Mouse (Mus musculus) limb, embryonic 14.5 days (tissue): ENCODE measurements around the gene Cyp2b10. TPM values are rescaled to one million over a fixed set of nuclear protein-coding genes. Genes with fewer than 3 reads are reported as not detected.
"Not testable (repeated sequence)": the region's sequence is repeated elsewhere in the genome, so short reads cannot be mapped to it uniquely, and the experiment has no call there.

Experiments
- ATAC-seq: fragments of 200-750 bp; cut with Nextera tagmentation; 2 replicates; pipeline ENCODE4 v1.8.0; 2017; ENCODE audit warnings: low read depth, moderate number of reproducible peaks, moderate TSS enrichment; ENCODE audit not compliant: low FRiP score
- DNase-seq: peaks from one replicate; pipeline ENCODE4 v3.0.0-alpha.2; 2015; ENCODE audit warnings: low spot score
- H3K27ac ChIP-seq: fragments of 300-500 bp; sonication (generic); replicated peaks from 2 replicates; pipeline ENCODE4 v1.5.1; 2014; ENCODE audit warnings: low read depth, mild to moderate bottlenecking, low read length, moderate library complexity, mixed read lengths
- H3K27me3 ChIP-seq: fragments of 300-500 bp; sonication (generic); 2 replicates; pipeline ENCODE4 v1.6.1; 2014; ENCODE audit warnings: low read length, mixed read lengths; ENCODE audit not compliant: control insufficient read depth, insufficient read depth
- H3K36me3 ChIP-seq: fragments of 300-500 bp; sonication (generic); 2 replicates; pipeline ENCODE4 v1.6.1; 2014; ENCODE audit warnings: mild to moderate bottlenecking, low read length, moderate library complexity, mixed read lengths; ENCODE audit not compliant: control insufficient read depth, insufficient read depth
- H3K4me1 ChIP-seq: fragments of 300-500 bp; sonication (generic); 2 replicates; pipeline ENCODE4 v1.6.1; 2014; ENCODE audit warnings: antibody characterized with exemption, low read length, mixed read lengths; ENCODE audit not compliant: control insufficient read depth, insufficient read depth
- H3K4me2 ChIP-seq: fragments of 300-500 bp; sonication (generic); replicated peaks from 2 replicates; pipeline ENCODE4 v1.6.1; 2014; ENCODE audit warnings: low read depth, mild to moderate bottlenecking, low read length, moderate library complexity; ENCODE audit not compliant: severe bottlenecking
- H3K4me3 ChIP-seq: fragments of 300-500 bp; sonication (generic); replicated peaks from 2 replicates; pipeline ENCODE4 v1.5.1; 2014; ENCODE audit warnings: low read length
- H3K9ac ChIP-seq: fragments of 300-500 bp; sonication (generic); 2 replicates; pipeline ENCODE4 v1.6.1; 2014; ENCODE audit warnings: mild to moderate bottlenecking, low read depth, low read length, moderate library complexity; ENCODE audit not compliant: severe bottlenecking
- H3K9me3 ChIP-seq: fragments of 300-500 bp; sonication (generic); 2 replicates; pipeline ENCODE4 v1.6.1; 2016; ENCODE audit warnings: low read length; ENCODE audit not compliant: control insufficient read depth
- POLR2A ChIP-seq: fragments of 200-500 bp; IDR thresholded peaks from 2 replicates; pipeline ENCODE4 v1.8.0; 2012; ENCODE audit warnings: inconsistent platforms, mild to moderate bottlenecking, moderate library complexity, borderline replicate concordance; ENCODE audit not compliant: insufficient read depth, insufficient read length; ENCODE audit errors: extremely low read depth
- WGBS: fragments of 180-500 bp; shearing (Covaris S2); extraction: QIAGEN DNeasy Blood & Tissue Kit; methylation state at CpG from one replicate; pipeline ENCODE4 v1.1.7; 2014; 5-methylcytosine and 5-hydroxymethylcytosine counted together
- polyA plus RNA-seq, 2 experiments: library from polyadenylated mRNA; depleted of rRNA in 1 of 2; stranded (reverse) in 1 of 2; unstranded in 1 of 2; fragments of >200 nt; fragmentation: Nextera tagmentation in 1 of 2; extraction: Ambion mirVana in 1 of 2; gene quantifications; 2 replicates each; pipeline versions ENCODE4 v1.2.1 to v1.2.3; 2012 to 2014

The Cyp2b10 gene
- polyA plus RNA-seq, 2 experiments, result not detected

GRCm38 (mm10) chr7:25862365-25862764 is 35.1 kb upstream of the Cyp2b10 start:
- H3K4me3 ChIP-seq, result no peak overlapping the region
- no peaks in the 10 kb centered on the region for H3K9me3 ChIP-seq
- no peak for TF ChIP-seq POLR2A
- no peak for DNase-seq
- no peaks in the 10 kb centered on the region for H3K27me3 ChIP-seq
- no peaks in the 10 kb centered on the region for H3K4me1 ChIP-seq
- H3K9ac ChIP-seq, result no peak overlapping the region
- 72% methylated on average over 2 of the region's 2 CpGs for WGBS
- H3K27ac ChIP-seq, result no peak overlapping the region
- no peaks in the 10 kb centered on the region for H3K36me3 ChIP-seq
- no peak overlapping the region for H3K4me2 ChIP-seq
- ATAC-seq, result no peak

DNA sequence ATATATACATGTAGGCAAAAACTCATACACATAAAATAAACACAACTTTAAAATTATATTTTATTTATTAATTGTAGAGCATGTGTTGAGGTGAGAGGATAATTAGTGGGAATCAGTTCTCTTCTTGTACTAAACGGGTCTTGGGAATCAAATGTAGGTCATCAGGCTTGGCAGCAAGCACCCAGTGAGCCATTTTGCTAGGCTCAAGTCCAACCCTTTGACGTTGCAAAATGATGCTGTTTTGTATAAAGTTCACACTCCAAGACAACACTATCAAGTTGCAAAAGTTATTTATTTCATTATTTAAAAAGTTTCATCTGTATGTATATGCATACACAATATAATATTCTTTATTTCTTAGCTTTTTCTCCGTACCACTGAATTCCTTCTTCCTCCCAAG is 33.7 kb upstream of the Cyp2b10 start:
- DNase-seq (no peak), ATAC-seq (no peak)
- Histone ChIP-seq H3K4me2 (no peak overlapping the region), H3K4me1 (no peaks in the 10 kb centered on the region), H3K27ac (no peak overlapping the region), H3K9me3 (no peaks in the 10 kb centered on the region), H3K9ac (no peak overlapping the region), H3K36me3 (no peaks in the 10 kb centered on the region), H3K4me3 (no peak overlapping the region), H3K27me3 (no peaks in the 10 kb centered on the region)
- TF ChIP-seq POLR2A, result no peak
- 82% methylated on average over 3 of the region's 3 CpGs for WGBS

DNA sequence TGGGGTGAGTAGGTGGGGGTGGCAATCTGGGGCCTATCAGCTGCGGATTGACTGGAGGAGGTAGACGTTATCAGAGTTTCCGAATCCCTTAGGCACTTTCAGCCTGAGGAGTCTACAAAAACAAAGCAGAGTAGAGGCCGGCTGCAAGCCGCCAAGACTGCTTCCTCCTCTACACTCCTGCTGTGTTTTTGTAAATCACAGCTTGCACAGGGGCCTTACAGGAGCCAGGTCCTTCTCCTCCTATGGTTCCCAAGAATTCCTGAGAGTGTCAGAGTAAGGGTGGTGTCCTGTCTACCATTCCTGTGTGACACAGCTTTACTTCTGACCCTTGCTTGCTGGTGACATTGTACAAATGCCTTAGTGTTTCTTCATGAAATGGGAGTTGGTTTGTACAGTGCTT is 32.6 kb upstream of the Cyp2b10 start:
- no peak for DNase-seq
- Histone ChIP-seq H3K36me3 (no peaks in the 10 kb centered on the region), H3K27ac (no peak overlapping the region), H3K4me3 (no peak overlapping the region), H3K4me1 (no peaks in the 10 kb centered on the region), H3K9me3 (no peaks in the 10 kb centered on the region), H3K9ac (no peak overlapping the region), H3K4me2 (no peak overlapping the region), H3K27me3 (no peaks in the 10 kb centered on the region)
- no peak for ATAC-seq
- WGBS, result 52% methylated on average over 5 of the region's 5 CpGs
- no peak for TF ChIP-seq POLR2A

DNA sequence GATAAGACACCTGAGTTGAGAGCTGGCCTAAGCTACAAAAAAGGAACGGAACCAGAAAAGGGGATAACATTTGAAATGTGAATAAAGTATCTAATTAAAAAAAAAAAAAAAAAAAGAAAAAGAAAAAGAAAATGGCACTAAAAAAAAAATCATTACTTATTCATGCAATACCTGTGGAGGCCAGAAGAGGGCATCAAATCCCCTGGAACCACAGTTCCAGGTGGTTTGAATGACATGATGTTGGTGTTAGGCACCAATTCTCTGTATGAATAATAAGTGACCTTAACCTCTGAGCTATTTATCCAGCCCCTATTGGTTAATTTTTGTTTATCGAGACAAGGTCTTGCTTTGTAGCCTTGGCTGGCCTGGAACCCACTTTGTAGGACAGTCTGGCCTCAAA is 27.6 kb upstream of the Cyp2b10 start:
- H3K9me3 ChIP-seq, result no peaks in the 10 kb centered on the region
- no peak overlapping the region for H3K4me2 ChIP-seq
- DNase-seq (no peak), ATAC-seq (no peak)
- H3K4me3 ChIP-seq, result no peak overlapping the region
- no peaks in the 10 kb centered on the region for H3K36me3 ChIP-seq
- H3K27me3 ChIP-seq, result no peaks in the 10 kb centered on the region
- no peaks in the 10 kb centered on the region for H3K4me1 ChIP-seq
- 86% methylated on average over 2 of the region's 2 CpGs for WGBS
- H3K27ac ChIP-seq, result no peak overlapping the region
- no peak for TF ChIP-seq POLR2A
- no peak overlapping the region for H3K9ac ChIP-seq

GRCm38 (mm10) chr7:25872624-25873023 is 24.8 kb upstream of the Cyp2b10 start:
- ATAC-seq, result no peak
- no peak overlapping the region for H3K4me3 ChIP-seq
- no peaks in the 10 kb centered on the region for H3K4me1 ChIP-seq
- H3K27ac ChIP-seq, result no peak overlapping the region
- no peak overlapping the region for H3K9ac ChIP-seq
- H3K9me3 ChIP-seq, result no peaks in the 10 kb centered on the region
- no peak overlapping the region for H3K4me2 ChIP-seq
- no peaks in the 10 kb centered on the region for H3K27me3 ChIP-seq
- DNase-seq, result no peak
- TF ChIP-seq POLR2A, result no peak
- H3K36me3 ChIP-seq, result no peaks in the 10 kb centered on the region

GRCm38 (mm10) chr7:25878735-25879134 is 18.7 kb upstream of the Cyp2b10 start:
- no peak overlapping the region for H3K4me2 ChIP-seq
- ATAC-seq (no peak), DNase-seq (no peak)
- 54% methylated on average over 6 of the region's 6 CpGs for WGBS
- TF ChIP-seq POLR2A, result no peak
- no peaks in the 10 kb centered on the region for H3K36me3 ChIP-seq
- no peak overlapping the region for H3K4me3 ChIP-seq
- H3K27ac ChIP-seq, result no peak overlapping the region
- no peaks in the 10 kb centered on the region for H3K9me3 ChIP-seq
- H3K9ac ChIP-seq, result no peak overlapping the region
- H3K4me1 ChIP-seq, result no peaks in the 10 kb centered on the region
- no peaks in the 10 kb centered on the region for H3K27me3 ChIP-seq

DNA sequence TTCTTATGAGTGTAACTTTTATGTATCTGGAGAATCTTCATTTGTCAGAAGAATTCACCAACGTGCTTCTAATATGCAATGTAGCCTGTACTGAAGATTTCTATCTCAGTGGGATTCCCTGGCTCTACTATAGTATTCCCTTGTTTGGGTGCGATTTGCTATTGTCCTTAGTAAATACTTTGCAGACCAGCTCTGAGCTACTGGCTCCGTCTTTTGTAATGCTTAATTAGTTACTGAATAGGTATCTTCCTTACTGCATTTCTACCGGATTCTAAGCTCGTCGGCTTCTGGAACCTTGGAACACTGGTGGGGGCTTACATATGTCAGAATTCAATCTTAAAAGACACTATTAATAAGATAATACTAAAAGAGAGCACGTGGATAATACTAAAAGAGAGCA is 16.7 kb upstream of the Cyp2b10 start:
- not testable (repeated sequence) for H3K4me1 ChIP-seq, ATAC-seq, H3K9ac ChIP-seq, H3K36me3 ChIP-seq, H3K9me3 ChIP-seq, H3K4me2 ChIP-seq, H3K27ac ChIP-seq, H3K4me3 ChIP-seq, H3K27me3 ChIP-seq, DNase-seq
- 20% methylated on average over 7 of the region's 7 CpGs for WGBS
